Mouse (Mus musculus): Measurements from ENCODE around the gene Hexdc. TPM values are rescaled to one million over a fixed set of nuclear protein-coding genes. Genes with fewer than 3 reads are reported as not detected.

Hexdc gene
- polyA plus RNA-seq, 3 experiments from 2014 or later = 0.86 to 2.7 (median 1.5) TPM

DNA sequence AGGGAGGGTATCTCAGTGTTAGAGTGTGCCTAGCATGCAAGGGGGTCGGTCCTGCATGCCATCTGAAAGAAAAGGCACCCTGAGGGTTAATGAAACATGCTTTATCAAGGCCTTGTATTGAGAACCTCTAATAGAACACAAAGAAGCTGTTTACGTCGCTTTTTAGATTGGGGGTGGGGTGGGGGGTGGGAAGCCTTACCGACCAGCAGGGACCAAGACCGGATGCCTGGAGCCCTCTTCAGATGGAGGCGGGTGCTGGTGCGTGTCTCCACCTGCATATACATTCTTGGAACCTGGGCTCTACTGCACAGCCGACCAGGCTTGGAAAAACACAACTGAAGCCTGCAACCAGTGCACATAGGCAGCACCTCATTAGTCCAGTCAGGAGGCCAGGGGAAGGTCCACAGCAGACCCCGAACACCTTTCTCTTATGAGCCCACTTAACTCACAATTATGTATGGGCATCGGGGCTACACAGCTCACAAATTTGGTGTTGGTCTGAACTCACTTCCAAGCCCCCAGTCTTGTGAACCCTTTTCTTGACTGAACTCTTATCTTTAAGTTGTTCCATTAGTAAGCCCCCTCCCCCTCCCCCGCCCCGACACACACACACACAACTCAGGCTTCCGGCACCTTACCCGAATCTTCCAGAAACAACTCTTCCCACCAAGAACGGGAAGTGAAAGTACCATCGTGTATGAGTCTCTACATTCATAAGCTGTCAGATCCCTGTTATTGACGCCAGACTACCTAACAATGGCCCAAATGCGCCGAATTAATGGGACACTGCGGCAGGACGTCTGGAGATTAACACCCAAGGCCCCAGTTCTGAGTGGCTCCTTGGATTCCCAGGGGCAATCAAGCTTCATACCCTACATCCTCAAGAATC lies 24.1 kb downstream of the Hexdc start:
- peak; percentile 21 for ATAC-seq

DNA sequence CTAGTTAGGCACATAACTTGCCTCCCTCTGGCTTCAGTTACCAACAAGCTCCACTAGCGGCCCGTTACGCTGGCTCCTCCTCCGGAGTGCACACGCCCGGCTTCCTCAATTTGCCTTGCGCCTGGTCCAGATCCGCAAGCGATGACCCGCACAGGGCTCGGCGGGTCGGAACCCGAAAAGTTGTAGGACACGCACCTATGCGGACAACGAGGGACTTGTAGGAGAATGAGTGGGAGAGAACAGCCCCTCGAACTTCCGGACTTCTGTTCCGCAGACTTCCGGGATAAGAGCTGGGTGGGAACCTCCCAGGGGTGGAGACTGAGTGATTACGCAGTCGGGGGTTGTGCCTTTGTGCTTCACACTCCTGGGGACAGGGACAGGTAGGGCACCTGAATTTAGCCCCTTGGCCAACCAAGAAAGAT lies 24.8 kb downstream of the Hexdc start, which contains the start of gene Cybc1:
Cybc1 (minus strand) TSS at position 305 of the 422 bp plus-strand sequence.
- ATAC-seq = peak; percentile 99

DNA sequence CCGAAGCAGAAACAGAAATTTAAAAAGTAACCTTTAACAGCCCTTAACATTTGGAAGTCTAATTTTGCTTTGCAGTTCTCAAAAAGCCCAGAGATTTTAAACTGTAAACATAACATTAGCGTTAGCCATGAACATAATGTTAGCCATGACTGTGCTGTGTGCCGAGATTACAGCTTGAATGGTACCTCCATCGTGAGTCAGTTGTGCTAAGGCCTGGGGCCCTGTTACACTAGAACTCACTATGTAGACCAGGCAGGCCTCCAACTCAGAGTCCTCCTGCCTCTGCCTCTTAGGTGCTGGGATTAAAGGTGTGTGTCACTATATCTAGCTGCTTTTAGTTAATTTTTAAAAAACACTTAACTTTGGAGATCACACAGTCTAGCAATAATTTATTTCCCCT lies 27.0 kb downstream of the Hexdc start:
- no peak for ATAC-seq

DNA sequence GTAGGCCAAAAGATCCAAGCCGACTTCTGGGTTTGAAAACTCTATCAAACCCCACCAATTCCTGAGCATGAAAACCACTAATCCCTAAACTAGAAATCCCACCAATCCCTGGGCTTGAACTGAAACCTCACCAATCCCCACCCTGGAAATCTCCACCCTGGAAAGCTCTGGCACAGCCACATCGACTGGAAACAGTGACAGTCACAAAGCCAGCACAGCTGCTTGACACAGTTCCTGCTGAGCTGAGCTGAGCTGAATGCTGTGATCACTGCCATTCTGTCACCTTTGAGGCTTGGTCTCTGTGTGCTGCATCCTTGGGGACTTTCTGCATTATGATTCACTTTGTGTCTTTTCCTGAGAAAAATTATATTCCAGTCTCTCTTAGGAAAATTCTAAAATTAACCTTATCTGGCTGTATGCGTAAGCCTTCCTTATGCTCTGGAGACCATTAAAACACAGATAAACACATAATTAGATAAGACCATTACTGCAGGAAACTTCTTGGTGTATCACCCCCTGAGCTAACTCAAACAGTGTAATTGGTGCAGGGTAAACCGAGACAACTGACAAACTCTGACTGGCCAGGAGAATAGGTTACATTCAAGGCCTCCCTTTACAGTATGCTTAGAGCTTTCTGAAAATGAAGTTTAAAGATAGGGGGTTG lies 27.5 kb downstream of the Hexdc start:
- ATAC-seq = no peak

DNA sequence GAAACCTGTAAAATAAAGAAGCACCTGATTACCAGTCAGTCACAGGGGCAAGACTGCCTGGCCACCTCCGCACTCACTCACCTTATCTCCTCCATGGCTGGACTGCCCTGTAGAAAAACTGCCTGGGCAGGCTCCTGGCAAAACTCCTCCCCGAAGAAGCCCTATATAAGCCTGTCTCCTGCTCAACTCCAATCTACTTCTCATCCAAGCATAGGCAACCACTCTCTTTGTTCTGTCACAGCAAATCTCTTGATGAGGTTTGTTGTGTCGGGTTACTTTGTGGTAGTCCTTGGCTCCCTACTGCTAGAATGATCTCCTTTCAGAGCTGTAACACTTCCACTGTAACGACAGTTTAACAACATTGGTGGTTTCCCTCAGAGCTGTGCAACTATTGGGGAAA lies 28.5 kb downstream of the Hexdc start:
- ATAC-seq = no peak

DNA sequence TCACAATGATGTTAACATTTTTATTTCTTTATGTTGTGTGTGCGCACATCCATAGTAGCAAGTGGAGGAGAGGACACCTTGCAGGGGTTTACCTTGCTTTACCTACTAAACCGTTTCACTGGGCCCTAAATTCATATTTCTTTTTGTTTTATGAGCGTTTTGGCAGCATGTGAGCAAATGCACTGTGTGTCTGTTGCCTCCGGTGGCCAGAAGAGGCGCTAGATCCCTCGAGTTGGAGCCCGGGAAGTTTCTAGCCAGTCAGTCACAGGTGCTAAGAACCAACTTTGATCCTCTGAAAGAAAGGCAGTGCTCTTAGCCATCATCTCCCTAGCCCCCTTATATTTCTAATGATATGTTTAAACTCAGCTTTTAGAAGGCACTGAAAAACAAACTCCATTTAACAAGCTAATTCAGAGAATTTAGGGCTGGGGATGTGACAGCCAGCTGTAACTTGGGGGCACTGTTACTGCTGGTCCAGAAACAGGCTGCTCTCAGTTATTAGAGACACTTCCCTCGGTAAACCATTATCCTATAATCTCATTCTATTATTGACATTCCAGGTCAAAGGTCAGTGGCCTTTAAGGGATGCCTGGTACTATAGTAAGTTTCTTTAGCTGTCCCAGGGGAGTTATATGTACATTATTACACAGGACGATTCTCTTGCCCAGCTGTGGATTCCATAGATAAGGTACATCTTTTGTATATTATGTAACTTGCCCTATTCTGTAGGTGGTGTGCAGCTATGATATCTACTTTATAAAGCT lies 31.4 kb downstream of the Hexdc start:
- no peak for ATAC-seq

DNA sequence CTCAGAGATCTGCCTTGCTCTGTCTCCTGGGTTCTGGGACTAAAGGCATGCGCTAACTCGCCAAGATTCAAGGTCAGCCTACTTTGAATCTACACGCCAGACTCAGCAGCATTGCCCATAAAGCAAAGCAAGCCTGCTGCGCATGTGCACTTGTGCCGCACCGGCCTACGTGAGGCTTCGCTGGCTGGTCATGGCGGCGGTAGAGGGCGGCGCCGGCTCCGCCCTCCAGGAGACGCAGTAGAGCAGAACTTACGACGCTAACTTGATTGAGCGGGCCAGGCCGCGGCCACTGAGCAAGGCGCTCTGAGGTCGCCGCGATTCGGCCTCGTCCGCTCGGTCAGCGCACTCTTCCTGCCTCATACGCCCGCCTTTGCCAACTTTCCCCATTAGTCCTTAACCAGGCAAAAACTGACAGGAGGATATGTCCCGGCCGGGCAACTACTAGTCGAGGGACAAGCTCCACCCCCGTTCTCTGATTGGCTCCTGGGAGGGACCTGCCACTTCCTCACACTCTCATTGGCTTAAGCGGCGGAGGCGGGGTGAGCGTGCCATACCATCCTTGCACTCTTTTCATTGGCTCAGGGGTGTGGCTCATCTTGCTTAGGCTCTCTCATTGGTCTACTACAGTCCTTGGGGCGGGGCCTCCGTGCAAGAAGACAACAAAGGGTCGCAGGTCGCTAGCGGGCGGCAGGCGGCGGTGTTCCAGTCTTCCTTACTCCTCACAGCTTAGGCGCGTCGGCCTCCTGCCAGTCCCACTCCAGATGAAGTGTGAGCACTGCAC lies 32.5 kb downstream of the Hexdc start, which contains the start of gene Narf:
Narf (plus strand) TSS at position 690 of the 781 bp plus-strand sequence.
- ATAC-seq = peak; percentile 94

DNA sequence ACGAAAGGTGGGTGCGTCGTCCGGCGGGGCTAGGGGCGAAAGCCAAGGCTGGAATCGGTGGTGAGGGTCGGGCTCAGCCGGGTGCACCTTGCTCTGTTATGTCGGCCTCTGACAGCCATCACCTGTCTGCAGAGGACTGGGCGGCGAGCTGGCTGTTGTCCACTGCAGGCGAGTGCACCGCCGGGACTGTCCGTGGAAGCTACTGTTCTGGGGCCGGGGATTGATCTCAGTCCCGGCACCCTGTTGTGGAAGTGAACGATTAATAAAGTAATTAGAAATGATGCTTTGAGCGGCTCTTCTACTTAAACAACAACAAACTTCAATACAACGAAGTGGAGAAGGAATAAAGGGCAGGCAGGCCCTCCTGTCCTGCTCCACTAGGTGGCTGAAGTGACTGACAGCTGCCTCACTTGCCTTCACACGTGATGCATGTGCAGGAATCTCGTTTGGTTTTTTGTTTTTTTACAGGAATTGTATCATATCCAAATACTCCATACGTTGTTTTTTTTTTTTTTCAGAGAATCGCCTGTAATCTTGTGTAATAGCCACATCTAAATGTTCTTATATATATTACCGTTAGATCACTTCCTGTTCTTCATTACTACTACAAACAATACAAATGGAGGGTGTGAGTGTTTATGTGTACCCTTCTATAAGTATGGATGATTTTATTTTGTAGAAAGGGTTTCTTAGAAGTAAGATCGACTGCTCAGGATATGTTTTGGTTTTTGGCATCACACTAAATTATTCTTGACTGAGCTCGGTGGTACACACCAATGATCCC lies 33.3 kb downstream of the Hexdc start:
- ATAC-seq = no peak

DNA sequence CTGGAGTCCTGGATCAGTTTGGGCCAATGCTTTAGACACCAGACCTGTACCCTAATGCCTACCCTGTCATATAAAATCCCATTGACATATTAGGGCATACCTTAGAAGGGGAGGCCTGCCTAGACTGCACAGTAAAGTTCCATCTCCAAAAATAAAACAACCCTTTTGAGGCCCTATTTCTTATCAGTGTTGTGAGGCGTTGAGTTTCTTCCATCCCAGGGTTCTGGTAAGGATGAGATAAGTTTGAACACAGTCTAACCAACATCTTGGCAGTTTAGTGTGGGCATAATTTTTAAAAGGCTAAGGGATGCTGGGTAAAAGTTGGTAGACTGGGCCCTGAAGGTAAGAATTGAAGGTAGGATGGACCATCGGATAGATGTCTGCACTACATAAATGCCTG lies 35.4 kb downstream of the Hexdc start:
- ATAC-seq = no peak

DNA sequence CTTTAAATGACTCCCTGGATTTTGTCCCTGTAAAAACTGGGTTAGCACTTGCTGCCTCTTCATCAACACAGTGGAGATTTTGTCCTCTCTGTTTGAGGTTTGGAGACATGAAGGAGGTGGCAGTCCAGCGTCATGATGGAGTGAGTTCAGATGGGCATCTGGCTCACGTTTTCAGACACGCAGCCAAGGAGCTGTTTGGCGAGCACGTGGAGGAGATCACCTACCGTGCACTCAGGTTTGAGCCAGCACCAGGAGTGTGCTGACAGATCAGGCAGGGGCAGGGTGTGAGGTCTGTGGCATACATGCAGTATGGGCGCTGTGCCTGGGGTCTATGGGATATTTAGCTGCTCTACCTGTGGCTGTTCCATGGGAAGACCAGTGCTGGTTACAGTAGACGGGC lies 46.0 kb downstream of the Hexdc start:
- ATAC-seq = no peak

DNA sequence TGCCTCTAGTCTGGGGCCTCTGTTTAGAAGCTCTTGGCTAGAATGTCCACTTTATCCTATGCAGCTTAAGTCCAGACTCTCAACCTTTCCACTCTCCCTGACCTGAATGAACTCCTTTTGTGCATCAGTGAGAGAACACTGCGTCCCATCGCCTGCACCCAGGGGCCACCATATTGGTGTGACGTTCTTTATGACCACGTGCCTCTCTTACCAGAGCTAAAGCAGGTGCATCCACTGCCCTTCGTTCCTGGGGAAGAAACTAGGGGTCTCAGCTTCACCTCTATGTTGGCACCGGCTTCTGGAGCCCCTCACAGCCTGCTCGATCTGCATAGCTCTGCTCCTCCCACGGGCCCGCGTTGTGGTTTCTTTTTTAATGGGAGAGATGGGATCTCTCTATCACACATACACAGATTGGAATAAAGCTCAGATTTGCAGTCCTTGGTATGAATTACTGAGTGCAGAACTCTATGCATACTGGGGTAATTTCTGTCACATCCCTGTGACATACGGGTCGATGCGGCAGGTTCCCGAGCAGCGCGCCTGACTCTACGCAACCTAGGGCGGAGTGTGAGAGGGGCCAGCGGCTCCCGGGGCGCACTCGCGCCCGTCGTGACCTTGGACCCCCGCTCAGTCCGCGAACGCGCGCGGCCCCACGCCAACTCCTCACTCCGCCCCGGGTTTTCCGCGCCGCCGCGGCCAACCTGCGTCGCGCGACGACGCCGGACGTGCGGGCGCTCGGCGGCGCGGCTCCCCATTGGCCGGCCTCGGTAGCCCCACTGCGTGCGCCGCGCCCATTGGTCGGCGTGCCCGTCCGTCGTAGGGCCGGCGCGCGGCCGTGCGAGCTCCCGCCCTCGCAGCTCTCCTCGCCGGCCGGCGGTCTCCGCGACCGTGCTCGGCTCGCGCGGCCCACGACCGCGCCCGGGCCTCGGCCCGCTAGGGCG lies 55.2 kb downstream of the Hexdc start, which contains the start of gene Foxk2:
Foxk2 (plus strand) TSS at position 831 of the 941 bp plus-strand sequence.
- peak; percentile 96 for ATAC-seq

DNA sequence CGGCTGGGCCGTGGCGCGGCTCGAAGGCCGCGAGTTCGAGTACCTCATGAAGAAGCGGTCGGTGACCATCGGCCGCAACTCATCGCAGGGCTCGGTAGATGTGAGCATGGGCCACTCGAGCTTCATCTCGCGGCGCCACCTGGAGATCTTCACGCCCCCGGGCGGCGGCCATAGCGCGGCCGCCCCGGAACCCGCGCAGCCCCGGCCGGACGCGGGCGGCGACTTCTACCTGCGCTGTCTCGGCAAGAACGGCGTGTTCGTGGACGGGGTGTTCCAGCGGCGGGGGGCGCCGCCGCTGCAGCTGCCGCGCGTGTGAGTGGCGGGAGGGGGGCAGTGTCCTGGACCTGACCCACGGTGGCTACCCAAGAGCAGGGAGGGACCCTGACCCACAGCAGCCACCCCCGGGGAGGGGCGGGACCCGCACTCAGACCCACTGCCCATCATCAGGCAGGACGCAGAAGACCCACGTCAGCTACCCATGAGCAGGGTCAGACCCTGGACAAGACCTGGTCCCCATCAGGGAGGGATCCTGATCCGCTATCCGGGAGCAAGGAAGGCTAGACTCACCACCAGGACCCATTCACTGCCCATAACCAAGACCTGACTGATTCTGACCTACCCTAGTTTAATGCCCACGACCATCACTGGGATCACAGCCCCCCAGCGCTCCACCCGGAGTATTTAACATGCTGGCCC lies 56.1 kb downstream of the Hexdc start:
- no peak for ATAC-seq

DNA sequence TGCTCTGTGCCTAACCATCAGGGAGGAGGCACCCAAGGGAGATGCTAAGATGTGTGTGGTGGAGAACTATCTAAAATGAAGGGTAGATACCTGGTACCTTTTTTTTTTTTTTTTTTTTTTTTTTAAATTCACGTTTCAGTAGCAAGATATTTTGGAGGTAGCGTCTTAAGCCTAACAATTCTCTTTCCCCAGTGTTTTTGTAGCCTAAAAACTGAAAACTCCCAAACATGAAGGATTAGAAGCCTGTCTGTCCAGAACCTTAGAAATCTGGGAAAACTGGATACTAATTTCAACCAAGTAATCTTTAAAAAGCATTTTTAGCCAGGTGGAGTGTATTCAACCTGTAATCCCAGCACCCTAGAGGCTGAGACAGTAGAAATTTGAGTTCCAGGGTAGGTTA lies 56.8 kb downstream of the Hexdc start:
- no peak for ATAC-seq

Other genes starting within 250 kb of the Hexdc start
- gene Csnk1d, start 213.1 kb upstream of the Hexdc start, polyA plus RNA-seq (2017; shearing (Covaris generic)) = 10 to 100 TPM; 56.0 to 64.3 (median 61.4) TPM
- 100 to 1,000 TPM in 1 of 3 experiments, 10 to 100 TPM in 2; 51.7 to 149 (median 51.9) TPM for gene Cd7, start 165.0 kb upstream of the Hexdc start, polyA plus RNA-seq (2017; shearing (Covaris generic))
- not detected for gene Sectm1b, start 140.9 kb upstream of the Hexdc start, polyA plus RNA-seq (2017; shearing (Covaris generic))
- not detected for gene Sectm1a, start 123.2 kb upstream of the Hexdc start, polyA plus RNA-seq (2017; shearing (Covaris generic))
- not detected for gene Tex19.2, start 85.8 kb upstream of the Hexdc start, polyA plus RNA-seq (2017; shearing (Covaris generic))
- gene Tex19.1, start 58.3 kb upstream of the Hexdc start, polyA plus RNA-seq (2017; shearing (Covaris generic)) = not detected
- gene Uts2r, start 44.2 kb upstream of the Hexdc start, polyA plus RNA-seq (2017; shearing (Covaris generic)) = not detected
- gene Ogfod3, start 278 bp downstream of the Hexdc start, polyA plus RNA-seq (2017; shearing (Covaris generic)) = 1 to 10 TPM; 3.2 to 7.3 (median 5.3) TPM
- 10 to 100 TPM; 78.0 to 95.8 (median 86.5) TPM for gene Cybc1, start 24.9 kb downstream of the Hexdc start, polyA plus RNA-seq (2017; shearing (Covaris generic))
- gene Narf, start 32.8 kb downstream of the Hexdc start, polyA plus RNA-seq (2017; shearing (Covaris generic)) = 10 to 100 TPM; 19.6 to 28.6 (median 23.6) TPM
- 1 to 10 TPM; 6.3 to 8.5 (median 6.6) TPM for gene Foxk2, start 55.6 kb downstream of the Hexdc start, polyA plus RNA-seq (2017; shearing (Covaris generic))
- gene Wdr45b, start 150.0 kb downstream of the Hexdc start, polyA plus RNA-seq (2017; shearing (Covaris generic)) = 10 to 100 TPM; 25.9 to 27.2 (median 26.9) TPM
- under 1 TPM in 1 of 3 experiments, not detected in 2; 0.42 TPM for gene Rab40b, start 183.8 kb downstream of the Hexdc start, polyA plus RNA-seq (2017; shearing (Covaris generic))
- 1 to 10 TPM; 8.0 to 9.5 (median 8.3) TPM for gene Fn3krp, start 217.0 kb downstream of the Hexdc start, polyA plus RNA-seq (2017; shearing (Covaris generic))
- under 1 TPM in 1 of 3 experiments, not detected in 2; 0.18 TPM for gene Fn3k, start 230.5 kb downstream of the Hexdc start, polyA plus RNA-seq (2017; shearing (Covaris generic))
- 10 to 100 TPM; 15.2 to 27.0 (median 25.9) TPM for gene Tbcd, start 247.5 kb downstream of the Hexdc start, polyA plus RNA-seq (2017; shearing (Covaris generic))

Measured in inflammation-experienced regulatory T-cells, adult 6 months (primary cell).